Mouse (Mus musculus) embryonic fibroblast, embryonic 13.5 days (primary cell): ENCODE measurements around the gene Sgpp2. TPM values are rescaled to one million over a fixed set of nuclear protein-coding genes. Genes with fewer than 3 reads are reported as not detected.

Source experiments
- H3K27ac ChIP-seq: 2 replicates; pipeline ENCODE4 v1.5.1; 2012; ENCODE audit warnings: low read length, control low read depth, inconsistent platforms; ENCODE audit not compliant: insufficient read depth
- H3K4me1 ChIP-seq: 2 replicates; pipeline ENCODE4 v1.6.1; 2011; ENCODE audit warnings: low read length; ENCODE audit not compliant: control insufficient read depth, insufficient read depth
- H3K4me3 ChIP-seq: 2 replicates; pipeline ENCODE4 v1.5.1; 2011; ENCODE audit warnings: mild to moderate bottlenecking, control low read depth, low read length; ENCODE audit not compliant: insufficient read depth
- CTCF ChIP-seq: IDR thresholded peaks from 2 replicates; pipeline ENCODE4 v1.5.1; 2011; ENCODE audit warnings: mild to moderate bottlenecking, control low read depth, low read length, moderate library complexity, borderline replicate concordance; ENCODE audit not compliant: insufficient read depth
- POLR2A ChIP-seq: IDR thresholded peaks from 2 replicates; pipeline ENCODE4 v1.6.1; 2011; ENCODE audit warnings: low read depth, mild to moderate bottlenecking, control low read depth, low read length, moderate library complexity
- polyA plus RNA-seq: library from polyadenylated mRNA; stranded (reverse); fragments of >200 nt; gene quantifications from 2 replicates; pipeline ENCODE4 v1.2.4, GENCODE M21; 2011; ENCODE audit warnings: low read depth; ENCODE audit not compliant: missing spikeins, insufficient read length

Gene Sgpp2
- polyA plus RNA-seq, 1 experiment = not detected

- H3K4me1 ChIP-seq = no peaks in the 10 kb centered on the region
- no peak overlapping the region for H3K4me3 ChIP-seq
- H3K27ac ChIP-seq = no peak overlapping the region
- TF ChIP-seq POLR2A (no peak), CTCF (no peak)
These were observed 2.8 kb downstream of the Sgpp2 start for GRCm38 (mm10) chr1:78312917-78313316.

- no peak overlapping the region for H3K27ac ChIP-seq
- no peaks in the 10 kb centered on the region for H3K4me1 ChIP-seq
- TF ChIP-seq POLR2A (no peak), CTCF (no peak)
- no peak overlapping the region for H3K4me3 ChIP-seq
These were observed 3.8 kb downstream of the Sgpp2 start for GRCm38 (mm10) chr1:78313961-78314360.

- TF ChIP-seq CTCF = no peak
- no peak for TF ChIP-seq POLR2A
- no peak overlapping the region for H3K27ac ChIP-seq
- no peaks in the 10 kb centered on the region for H3K4me1 ChIP-seq
These were observed 8.1 kb downstream of the Sgpp2 start for GRCm38 (mm10) chr1:78318089-78318760.

GRCm38 (mm10) chr1:78320291-78320690 lies 10.1 kb downstream of the Sgpp2 start:
- no peaks in the 10 kb centered on the region for H3K4me1 ChIP-seq
- no peak overlapping the region for H3K4me3 ChIP-seq
- TF ChIP-seq POLR2A (no peak), CTCF (no peak)
- no peak overlapping the region for H3K27ac ChIP-seq

More at GRCm38 (mm10) chr1:78318089-78318760, 8.1 kb downstream of the Sgpp2 start:
- no peak overlapping the region for H3K4me3 ChIP-seq

GRCm38 (mm10) chr1:78322098-78322778 lies 12.1 kb downstream of the Sgpp2 start:
- no peak for TF ChIP-seq CTCF
- no peak for TF ChIP-seq POLR2A
- 0 out of 2 replicates have a peak, but pooled peaks cover 5% of the 10 kb centered on the region for H3K4me1 ChIP-seq

GRCm38 (mm10) chr1:78322844-78323243 lies 12.7 kb downstream of the Sgpp2 start:
- H3K27ac ChIP-seq = no peak overlapping the region
- no peak overlapping the region for H3K4me3 ChIP-seq
- H3K4me1 ChIP-seq = 0 out of 2 replicates have a peak, but pooled peaks cover 5% of the 10 kb centered on the region
- TF ChIP-seq POLR2A (no peak), CTCF (no peak)

More at GRCm38 (mm10) chr1:78322098-78322778, 12.1 kb downstream of the Sgpp2 start:
- H3K27ac ChIP-seq = no peak overlapping the region
- no peak overlapping the region for H3K4me3 ChIP-seq

- no peak overlapping the region for H3K27ac ChIP-seq
- H3K4me3 ChIP-seq = no peak overlapping the region
- no peak for TF ChIP-seq POLR2A
- TF ChIP-seq CTCF = no peak
- H3K4me1 ChIP-seq = 0 out of 2 replicates have a peak, but pooled peaks cover 5% of the 10 kb centered on the region
These were observed 13.9 kb downstream of the Sgpp2 start for GRCm38 (mm10) chr1:78324044-78324443.

GRCm38 (mm10) chr1:78325851-78326250 lies 15.7 kb downstream of the Sgpp2 start:
- Histone ChIP-seq H3K4me3 (no peak overlapping the region), H3K27ac (no peak overlapping the region), H3K4me1 (0 out of 2 replicates have a peak, but pooled peaks cover 5% of the 10 kb centered on the region)
- TF ChIP-seq POLR2A (no peak), CTCF (no peak)

- TF ChIP-seq POLR2A = no peak
- no peak for TF ChIP-seq CTCF
- H3K27ac ChIP-seq = no peak overlapping the region
- no peak overlapping the region for H3K4me3 ChIP-seq
- H3K4me1 ChIP-seq = 0 out of 2 replicates have a peak, but pooled peaks cover 5% of the 10 kb centered on the region
These were observed 18.5 kb downstream of the Sgpp2 start for GRCm38 (mm10) chr1:78328646-78329045.

- no peak overlapping the region for H3K4me3 ChIP-seq
- no peak overlapping the region for H3K27ac ChIP-seq
- 0 out of 2 replicates have a peak, but pooled peaks cover 5% of the 10 kb centered on the region for H3K4me1 ChIP-seq
- TF ChIP-seq POLR2A (no peak), CTCF (no peak)
These were observed 19.7 kb downstream of the Sgpp2 start for GRCm38 (mm10) chr1:78329861-78330260.
